Comparison of ENCODE assay signal across 8 mouse cellular contexts in the genomic region with DNA sequence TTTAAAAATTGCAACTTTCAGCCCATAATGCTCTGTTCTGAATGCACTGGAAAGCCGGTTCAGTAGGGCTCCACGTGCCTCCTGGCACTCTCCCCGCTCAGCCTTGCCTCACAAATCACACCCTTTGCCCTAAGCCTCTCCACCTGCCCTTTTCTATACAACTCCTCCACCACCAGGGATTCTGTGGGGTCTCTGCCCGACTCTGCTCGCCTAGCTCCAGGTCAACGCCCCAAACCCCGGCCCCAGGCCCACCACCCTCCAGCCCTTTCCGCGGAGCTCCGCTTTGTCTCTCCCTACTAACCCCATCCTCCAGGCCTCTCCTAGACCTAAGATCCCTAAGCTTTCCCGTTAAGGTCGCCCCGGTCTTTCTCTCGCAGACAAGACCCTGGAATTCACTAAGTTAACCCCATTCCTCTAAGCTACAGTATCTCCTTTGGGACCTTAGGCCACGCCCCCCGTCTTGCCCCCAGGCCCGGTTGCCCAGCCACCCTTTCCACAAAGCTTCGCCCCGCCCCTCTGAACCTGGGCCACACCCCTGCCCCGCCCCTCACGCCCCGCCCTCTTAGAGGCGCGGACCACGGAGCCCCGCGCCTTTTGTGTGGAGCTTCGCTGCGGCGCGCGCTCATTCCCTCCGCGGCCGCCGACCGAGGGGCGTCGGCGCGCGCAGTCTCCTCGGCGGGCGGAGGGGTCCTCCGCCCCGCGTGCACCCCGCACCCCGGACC. TPM values are rescaled to one million over a fixed set of nuclear protein-coding genes. Genes with fewer than 3 reads are reported as not detected.
A peak's percentile ranks its signal among the peaks of the same experiment; 100 is the strongest.
DNase-seq lines count a peak whose midpoint lies in the region; ATAC-seq lines count a peak whose summit lies in the region.

Evl (plus strand) TSS at position 601 of the 722 bp plus-strand sequence.

- peak; percentile 91 for ATAC-seq in hindbrain, embryonic 15.5 days (ENCODE audit: low FRiP score, low read depth)

- H3K4me3 ChIP-seq in hindbrain, embryonic 15.5 days, result peak within 1 kb of the TSS; percentile 95

- peak; percentile 95 for DNase-seq in ZHBTc4 (ENCODE audit: low read depth, low spot score)
- DNase-seq in cerebellum, postnatal 4 days (ENCODE audit: low spot score in 2 of 2), result peak; percentile 84 to 95
- peak; percentile 56 for DNase-seq in gastrocnemius, adult 18-20 months (ENCODE audit: low spot score)
- DNase-seq in layer of hippocampus, postnatal 36 days, result peak; percentile 71 to 80
- peak; percentile 84 for DNase-seq in lung, postnatal 36 days
- peak; percentile 86 for DNase-seq in retina, postnatal 7 days (ENCODE audit: low read depth, low spot score)
- peak; percentile 54 for DNase-seq in urinary bladder, postnatal 10 days (ENCODE audit: low spot score)

- peaks cover 45% of the 10 kb centered on the region for H3K4me1 ChIP-seq in hindbrain, embryonic 15.5 days (replicated peaks)

- H3K36me3 ChIP-seq in hindbrain, embryonic 15.5 days, result no peaks in the 10 kb centered on the region

- H3K27ac ChIP-seq in hindbrain, embryonic 15.5 days (replicated peaks), result peak within 1 kb of the TSS; percentile 95

- no peaks in the 10 kb centered on the region for H3K9me3 ChIP-seq in hindbrain, embryonic 15.5 days

- peak within 1 kb of the TSS; percentile 62 for H3K4me2 ChIP-seq in hindbrain, embryonic 15.5 days

- H3K27me3 ChIP-seq in hindbrain, embryonic 15.5 days, result no peaks in the 10 kb centered on the region

- 2% methylated on average over 39 of the region's 50 CpGs for WGBS in hindbrain, embryonic 15.5 days

- peak within 1 kb of the TSS; percentile 98 for H3K9ac ChIP-seq in hindbrain, embryonic 15.5 days

RNA-seq across cellular contexts. Expression of gene Evl, which starts in this region (rescaled TPM):
- total RNA-seq in gastrocnemius, adult 18-20 months (2021), result 1 to 10 TPM; 8.0 to 9.7 TPM
- polyA plus RNA-seq in hindbrain, embryonic 15.5 days (2015; fragmentation: Nextera tagmentation; extraction: Ambion mirVana), result 227 and 250 TPM in 2 replicates
- total RNA-seq in layer of hippocampus, postnatal 36 days (2021), result 100 to 1,000 TPM; 191 TPM

Comparison
In these comparisons a context has a peak if more than half of its experiments do, and no peak if none do; other contexts are left out.
1. Peak in every context shown above with its lines: DNase-seq, ATAC-seq, H3K4me3 ChIP-seq and H3K27ac ChIP-seq.
2. RNA of gene Evl (total RNA-seq): 191 TPM in layer of hippocampus, postnatal 36 days; 8.0 to 9.7 TPM in gastrocnemius, adult 18-20 months; every median in the first group is over 10 times any median in the second.